Mouse (Mus musculus): Measurements from ENCODE around the gene 2310009B15Rik.
A peak's percentile ranks its signal among the peaks of the same experiment; 100 is the strongest.

The 2310009B15Rik gene

DNA sequence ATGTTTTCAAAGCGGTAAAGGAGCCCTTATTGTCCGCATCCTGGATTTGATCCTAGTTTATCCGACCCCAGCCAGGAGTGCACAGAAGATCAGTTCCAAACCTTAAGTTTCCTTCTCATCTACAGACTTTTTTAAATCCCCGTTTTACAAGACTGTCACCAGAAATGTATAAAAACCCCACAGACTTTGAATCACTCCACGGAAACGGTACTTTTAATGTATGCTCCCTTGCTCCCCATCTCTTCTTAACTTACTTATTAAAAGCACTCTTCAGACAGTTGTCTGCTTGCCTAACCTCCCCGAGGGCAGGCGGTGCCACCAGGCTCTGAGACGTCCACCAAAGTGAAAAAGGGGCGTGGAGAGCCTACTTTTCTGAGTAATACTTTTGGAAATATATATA is 13.9 kb downstream of the 2310009B15Rik start:
- no peak for DNase-seq (ENCODE audit: low spot score)

DNA sequence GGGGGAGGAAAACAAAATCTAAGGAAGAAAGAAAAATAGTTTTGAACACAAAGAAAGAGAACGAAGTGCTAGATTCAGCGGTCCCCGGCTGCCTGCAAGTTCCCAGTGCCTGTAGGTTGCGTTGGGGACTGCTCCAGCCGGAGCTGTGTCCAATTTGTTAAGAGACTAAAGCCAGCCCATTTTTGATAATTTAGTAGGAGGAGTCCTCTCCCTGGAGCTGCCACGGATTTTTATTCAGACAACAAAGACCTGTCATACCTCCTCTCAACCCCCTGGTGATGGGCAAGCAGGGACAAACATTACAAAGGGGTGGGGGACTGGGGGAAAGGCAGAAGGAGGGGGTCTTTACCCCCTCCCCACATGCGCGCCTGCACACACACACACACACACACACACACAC is 14.3 kb downstream of the 2310009B15Rik start:
- DNase-seq (ENCODE audit: low spot score): no peak

DNA sequence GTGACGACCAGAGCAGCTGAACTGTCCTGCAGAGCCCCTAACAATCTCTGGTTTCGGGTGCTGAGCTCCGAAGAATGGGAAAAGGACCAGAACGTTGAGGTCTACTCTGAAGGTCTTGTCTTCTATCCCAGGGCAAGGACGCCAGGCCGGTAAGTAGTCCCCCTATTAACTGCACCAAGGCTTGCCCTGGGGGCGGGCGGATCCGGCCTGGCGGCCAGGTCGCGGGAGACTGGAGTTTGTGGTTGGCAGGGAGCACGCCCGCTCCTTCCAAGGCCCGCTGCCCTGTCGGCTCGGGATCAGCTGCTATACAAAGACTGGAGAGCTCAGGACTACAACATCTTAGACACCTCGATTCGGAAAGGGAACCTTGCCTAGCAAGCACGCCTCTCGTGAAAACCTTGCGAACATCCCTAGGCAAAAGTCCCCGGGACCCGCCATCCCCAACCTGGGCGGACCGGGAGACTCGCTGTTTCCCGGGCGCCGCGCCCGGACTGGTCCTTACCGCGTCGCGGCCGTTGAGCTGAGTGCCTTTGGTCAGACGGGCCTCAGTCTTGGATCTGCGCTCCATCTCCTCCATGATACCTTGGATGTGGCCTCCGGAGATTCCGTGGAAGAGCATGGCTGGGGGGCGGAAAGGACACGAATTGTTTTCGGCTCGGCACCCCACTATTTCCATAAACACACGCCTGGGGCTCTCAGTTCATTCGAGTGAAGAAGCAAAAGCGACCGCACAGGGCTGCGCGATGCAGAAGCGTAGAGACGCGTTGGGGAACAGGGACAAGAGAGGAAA is 15.2 kb downstream of the 2310009B15Rik start:
- peak; percentile 50 for DNase-seq (ENCODE audit: low spot score)

DNA sequence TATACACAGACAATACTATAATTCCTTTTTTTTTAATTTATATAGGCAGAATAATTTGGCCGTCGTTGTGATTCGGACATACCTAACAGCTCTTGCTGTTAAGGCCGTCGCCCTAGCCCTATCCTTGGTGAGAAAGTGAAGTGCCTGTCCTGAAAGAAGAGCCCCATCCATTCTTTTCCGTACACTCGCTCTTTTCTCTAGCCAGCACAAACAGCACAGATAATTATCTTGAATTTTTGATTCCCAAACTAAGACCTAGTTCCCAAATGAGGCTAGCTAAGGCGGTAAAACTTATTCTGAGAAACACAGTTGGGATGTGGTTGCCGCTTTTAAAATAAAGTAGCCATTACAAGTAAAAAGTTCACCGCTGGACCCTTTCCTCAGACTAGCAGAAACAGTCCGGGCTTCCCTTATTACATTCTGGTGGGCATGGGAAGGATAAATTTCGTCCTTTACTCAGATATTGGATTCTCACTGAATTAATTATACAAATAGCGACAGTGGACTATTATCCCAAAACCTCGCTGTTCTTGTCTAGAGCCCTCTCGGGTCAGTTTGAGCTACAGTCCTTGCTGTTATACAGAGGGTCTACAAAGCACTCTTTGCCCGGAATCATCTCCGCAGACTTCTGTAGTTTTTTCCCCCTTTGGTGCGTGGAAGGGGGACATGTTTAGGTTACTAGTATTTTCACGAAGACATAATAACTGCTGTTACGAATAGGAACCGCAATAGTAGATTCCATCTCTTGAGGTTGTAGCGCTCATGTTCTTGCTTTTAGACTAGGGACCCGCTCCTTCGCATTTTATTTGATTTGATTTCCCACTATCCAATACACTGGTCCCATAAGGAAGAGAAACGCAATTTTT is 16.0 kb downstream of the 2310009B15Rik start:
- DNase-seq (ENCODE audit: low spot score): no peak

DNA sequence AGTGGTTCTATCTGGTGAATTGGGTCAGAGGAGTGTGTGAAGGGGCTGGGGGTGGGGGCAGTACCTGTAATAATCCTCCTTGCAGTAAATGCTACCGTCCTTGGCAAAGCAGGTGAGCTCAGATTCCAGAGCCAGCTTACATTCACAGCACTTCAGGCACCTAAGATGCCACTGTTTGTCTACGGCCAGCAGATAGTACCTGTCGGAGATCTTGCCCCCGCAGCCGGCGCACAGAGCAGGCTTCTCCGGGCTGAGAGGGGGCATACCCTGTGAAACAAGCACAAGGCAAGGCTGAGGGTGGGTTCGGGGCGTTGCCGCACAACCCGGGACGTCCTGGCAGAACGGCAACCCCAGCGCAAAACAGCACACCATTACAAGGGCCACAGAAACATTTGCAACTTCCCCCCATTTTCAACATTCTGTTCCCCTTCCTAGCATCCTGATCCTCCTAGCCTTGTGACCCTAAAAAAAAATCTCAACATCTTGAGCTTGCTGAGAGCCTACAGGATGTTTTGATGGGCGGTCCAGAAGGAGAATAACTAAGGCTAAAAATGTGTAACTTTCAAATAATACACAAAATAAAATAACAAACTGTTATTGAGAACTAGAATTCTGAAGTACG is 16.7 kb downstream of the 2310009B15Rik start:
- DNase-seq (ENCODE audit: low spot score): no peak

DNA sequence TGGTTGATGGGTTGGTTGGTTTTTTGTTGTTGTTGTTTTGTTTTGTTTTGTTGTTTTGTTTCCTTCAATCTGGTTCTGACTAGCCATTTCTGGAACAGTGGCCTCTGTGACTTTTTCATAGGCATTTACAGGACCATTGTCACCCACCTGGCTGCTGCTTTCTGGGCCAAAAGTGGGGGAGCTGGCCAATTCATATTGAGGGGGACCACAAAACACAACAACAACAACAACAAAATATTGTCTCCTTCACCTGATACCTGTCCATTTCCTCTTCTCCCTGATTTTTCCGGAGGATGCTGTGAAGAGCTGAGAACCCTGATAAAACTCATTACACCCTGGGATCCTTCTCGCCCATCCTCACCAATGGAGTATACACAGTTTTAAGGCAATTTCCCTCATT is 17.4 kb downstream of the 2310009B15Rik start:
- no peak for DNase-seq (ENCODE audit: low spot score)

DNA sequence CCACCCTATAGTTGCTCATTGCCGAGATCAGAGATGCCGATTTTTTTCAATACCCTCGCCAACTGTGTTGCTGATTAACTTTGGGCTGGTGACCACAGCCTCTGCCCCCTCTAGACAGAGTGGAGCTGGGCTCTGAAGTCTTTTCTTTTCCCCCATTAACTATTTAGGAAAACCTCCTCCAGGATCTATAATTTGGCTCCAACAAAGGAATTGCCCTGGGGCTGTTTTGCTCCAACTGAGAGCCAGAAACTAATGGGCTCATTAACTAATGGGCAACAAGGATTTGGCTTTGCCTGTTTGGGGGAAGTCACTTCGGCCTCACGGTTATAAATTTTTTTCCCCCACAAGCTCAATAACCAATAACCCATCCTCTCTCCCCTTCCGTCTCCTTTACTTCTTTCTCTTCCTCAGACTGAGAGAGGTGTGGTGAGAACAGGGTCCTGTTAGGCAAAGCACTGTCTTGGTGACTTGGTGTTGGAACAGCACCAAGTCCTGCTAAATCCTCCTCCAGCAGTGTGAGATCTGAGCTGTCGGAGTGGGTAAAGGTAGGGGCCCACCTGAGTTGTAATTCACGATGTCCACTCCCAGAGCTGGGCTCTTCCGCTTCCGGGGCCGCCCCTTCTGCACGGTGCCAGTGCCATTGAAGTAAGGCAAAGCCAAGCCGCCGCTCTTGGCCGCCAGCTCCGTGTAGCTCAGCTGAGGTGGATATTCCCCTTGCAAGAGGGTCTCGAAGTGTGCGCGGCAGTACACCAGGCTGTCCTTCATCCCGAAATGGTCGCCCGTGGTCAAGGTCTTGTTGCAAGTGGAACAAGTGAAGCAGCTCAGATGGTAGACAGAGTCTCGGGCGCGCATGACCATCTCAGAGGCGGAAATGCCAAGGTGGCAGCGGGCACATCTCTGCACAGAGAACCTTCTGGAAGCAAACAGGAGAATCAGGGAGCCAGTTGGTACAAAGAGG is 18.6 kb downstream of the 2310009B15Rik start:
- no peak for DNase-seq (ENCODE audit: low spot score)

DNA sequence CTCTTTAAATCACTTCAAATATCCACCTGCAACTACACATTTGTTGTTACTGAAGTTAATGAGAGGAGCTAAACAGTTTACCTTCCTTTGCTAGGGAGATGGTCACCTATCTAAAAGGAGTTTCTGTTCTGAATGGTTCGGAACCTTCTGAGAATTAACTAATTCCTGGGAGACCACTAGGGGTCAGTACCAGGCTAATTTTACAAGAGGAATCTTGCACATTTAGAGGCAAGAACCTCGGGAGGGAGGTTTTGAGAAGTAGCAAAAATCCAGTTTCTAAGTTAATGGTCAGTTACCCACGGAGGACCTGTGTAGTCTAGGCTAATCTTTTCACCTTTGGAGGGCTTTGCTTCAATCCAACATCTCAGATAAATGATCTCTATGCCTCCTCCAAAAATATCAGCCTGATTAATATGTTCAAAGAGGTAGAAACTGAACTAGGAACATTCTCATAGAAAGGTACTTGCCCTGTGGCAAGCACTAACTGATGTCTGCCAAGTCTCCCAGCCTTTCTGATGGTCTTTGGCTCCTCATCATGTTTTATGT is 21.2 kb downstream of the 2310009B15Rik start:
- no peak for DNase-seq (ENCODE audit: low spot score)

DNA sequence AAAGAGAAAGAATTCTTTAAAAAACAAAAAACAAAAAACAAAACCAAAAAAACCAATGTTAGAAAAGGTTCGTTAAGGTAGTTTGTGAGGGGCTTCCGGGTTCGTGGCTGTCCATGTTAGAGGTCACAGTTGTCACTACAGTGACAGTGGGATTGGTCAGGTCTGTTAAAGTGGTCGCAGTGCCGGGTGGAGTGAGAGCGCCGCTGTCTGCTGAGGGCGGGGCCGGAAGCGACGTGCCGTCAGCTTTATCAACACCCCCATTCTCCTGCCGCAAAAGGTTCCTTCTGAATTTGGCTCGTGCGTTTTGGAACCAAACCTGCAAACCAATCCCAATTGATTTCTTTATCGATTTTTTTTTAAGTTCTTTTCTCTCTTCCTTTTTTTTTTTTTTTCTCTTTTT is 25.3 kb downstream of the 2310009B15Rik start:
- peak; percentile 52 for DNase-seq (ENCODE audit: low spot score)

DNA sequence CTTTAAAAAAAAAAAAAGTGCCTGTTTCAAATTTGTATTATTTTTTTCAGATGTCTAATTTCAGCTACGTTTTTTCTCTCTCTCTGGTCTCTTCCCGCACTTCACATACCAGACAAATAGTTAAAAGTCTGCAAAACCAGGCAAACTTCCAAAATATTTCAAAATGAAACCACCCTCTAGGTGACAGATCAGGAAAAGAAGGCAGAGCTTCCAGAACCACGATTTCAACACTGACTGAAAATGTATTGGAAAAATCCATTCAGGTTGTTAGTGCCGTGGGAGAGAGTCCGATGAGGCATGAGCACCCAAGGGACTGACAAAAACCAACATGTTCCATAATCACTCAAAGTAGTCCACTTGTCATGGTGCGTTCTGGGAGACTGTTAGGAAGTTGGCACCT is 29.8 kb downstream of the 2310009B15Rik start:
- DNase-seq (ENCODE audit: low spot score): no peak

DNA sequence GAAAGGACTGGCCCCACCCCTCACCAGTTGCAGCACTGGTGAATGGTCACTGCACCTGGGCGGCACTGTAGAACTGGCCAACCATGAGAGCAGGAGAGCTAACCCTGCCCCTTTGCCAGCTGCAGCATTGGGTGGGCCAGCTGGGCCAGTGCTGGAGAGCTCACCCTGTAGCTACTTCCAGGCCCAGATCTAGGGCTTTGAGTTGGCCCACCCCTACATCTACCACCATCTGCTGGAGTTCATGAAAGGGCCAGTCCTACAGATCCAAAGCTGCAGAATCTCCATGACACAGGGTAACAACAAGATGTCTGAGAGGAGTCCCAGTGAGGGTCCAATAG is 33.7 kb downstream of the 2310009B15Rik start:
- DNase-seq (ENCODE audit: low spot score): no peak

DNA sequence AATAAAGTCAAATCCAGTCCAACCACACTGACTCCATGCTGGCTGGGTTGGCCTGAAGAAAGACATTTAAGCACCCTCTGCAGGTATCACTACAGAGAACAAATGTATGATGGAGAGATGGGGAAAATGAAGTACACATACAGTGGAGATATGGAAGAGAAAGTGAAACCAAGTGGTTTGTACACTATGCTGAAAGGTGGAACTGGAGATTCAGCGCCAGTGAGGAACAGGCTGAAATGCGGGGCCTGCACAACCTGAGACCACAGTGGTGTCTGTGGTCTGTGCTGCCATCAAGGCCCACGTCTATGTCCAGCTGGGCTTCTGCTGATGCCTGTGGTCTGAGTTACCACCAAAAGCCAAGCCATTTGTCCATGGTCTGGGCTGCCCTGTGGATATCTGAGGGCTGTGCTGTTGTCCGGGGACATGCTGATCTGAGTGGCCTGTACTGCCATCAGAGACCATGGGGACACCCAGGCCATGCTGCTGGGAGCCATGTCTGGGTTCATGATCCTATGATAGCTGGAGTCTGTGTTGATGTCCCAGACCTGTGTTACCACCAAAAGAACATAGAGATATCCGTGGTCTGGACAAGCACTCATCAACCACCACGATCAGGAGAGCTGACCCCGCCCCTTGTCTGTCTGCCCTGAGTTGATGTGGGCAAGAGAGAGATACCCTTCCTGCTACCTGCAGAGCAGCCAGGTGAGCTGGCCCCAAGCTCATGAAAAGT is 34.2 kb downstream of the 2310009B15Rik start:
- DNase-seq (ENCODE audit: low spot score): no peak
